In the genomic region with DNA sequence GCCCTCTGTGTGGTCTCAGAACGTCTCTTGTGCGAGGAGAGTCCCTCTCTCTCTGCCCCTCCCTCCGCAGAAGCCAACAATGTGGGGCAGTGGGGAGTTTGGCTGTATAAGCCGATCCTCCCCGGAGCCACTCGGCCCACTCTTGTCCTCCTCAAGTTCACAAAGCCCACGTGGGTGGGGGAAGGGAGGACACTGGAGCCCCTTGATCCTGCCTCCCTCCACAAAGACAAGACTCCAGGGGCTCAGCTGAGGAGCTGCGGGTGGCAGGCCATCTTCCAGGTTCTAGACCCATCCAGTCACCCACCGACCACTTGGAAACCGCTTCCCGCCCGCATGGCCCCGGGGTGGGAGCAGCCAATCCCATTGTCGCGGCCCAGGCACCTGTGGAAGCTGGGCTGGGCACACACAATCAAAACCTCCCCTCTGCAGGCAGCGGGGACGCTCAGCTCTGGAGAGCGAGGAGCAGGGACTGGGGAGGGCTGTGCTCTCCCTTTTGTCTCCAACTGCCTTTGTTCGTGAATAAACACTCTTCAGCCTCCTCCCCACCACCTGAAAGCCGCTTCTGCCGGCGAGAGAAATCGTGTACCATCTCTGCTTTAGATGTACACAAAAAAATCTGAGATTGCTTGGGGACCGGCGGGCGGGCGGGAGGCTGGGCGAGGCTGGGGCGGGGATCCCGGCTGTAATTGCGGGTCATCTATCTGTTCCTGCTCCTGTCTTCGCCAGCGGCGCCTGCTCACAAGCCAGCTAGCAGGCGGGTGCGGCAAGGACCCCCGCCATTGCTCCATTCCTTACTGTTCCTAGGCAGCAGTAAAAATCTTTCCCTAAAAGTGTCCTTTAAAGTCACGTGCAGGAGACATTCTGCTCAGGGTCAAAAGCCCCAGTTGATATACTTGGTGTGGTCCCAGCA, we compare ENCODE assay signal across 10 mouse cellular contexts.
DNase-seq lines count a peak whose midpoint lies in the region; ATAC-seq lines count a peak whose summit lies in the region.
"Had no signal": no experiment of that assay in that cellular context is flagged by ENCODE, and none has a peak within 500 bp of the region (broad histone marks: within the 10 kb centered on the region; RNA-seq: fewer than 3 reads in every experiment).

No protein-coding gene starts in this region.

- H3K4me2 ChIP-seq in forebrain, embryonic 15.5 days (replicated peaks): peak overlapping the region; percentile 57
- H3K4me2 ChIP-seq in midbrain, embryonic 14.5 days (ENCODE audit: low read length): peak overlapping the region; percentile 48

- no peak for DNase-seq in heart, embryonic 10.5 days (ENCODE audit: low spot score)
- no peak for DNase-seq in heart, postnatal 4 days
- peak; percentile 57 for DNase-seq in R1 (ENCODE audit: low read depth, low spot score)
- DNase-seq in midbrain, embryonic 14.5 days: peak; percentile 82
- DNase-seq in ovary, postnatal 36 days (ENCODE audit: low spot score): no peak
- no peak for DNase-seq in ovary, adult 18-20 months (ENCODE audit: low spot score)
- no peak for DNase-seq in urinary bladder, adult 2 months (ENCODE audit: low spot score)
- DNase-seq: layer of hippocampus, adult 9-11 months had no signal

- no peaks in the 10 kb centered on the region for H3K36me3 ChIP-seq in heart, embryonic 10.5 days
- no peaks in the 10 kb centered on the region for H3K36me3 ChIP-seq in forebrain, embryonic 15.5 days
- no peaks in the 10 kb centered on the region for H3K36me3 ChIP-seq in midbrain, embryonic 14.5 days (ENCODE audit: control insufficient read depth, insufficient read depth, low read length)

- H3K27ac ChIP-seq in heart, embryonic 10.5 days: no peak overlapping the region
- peak overlapping the region; percentile 78 for H3K27ac ChIP-seq in forebrain, embryonic 15.5 days (replicated peaks)
- peak overlapping the region; percentile 85 for H3K27ac ChIP-seq in midbrain, embryonic 14.5 days (replicated peaks; ENCODE audit: low read depth, low read length)

- H3K4me3 ChIP-seq in heart, embryonic 10.5 days: peak overlapping the region; percentile 1; the same call in 1 of the 2 replicates
- peak overlapping the region; percentile 27 for H3K4me3 ChIP-seq in forebrain, embryonic 15.5 days
- H3K4me3 ChIP-seq in midbrain, embryonic 14.5 days (replicated peaks; ENCODE audit: low read depth, low read length): peak overlapping the region; percentile 23

- H3K27me3 ChIP-seq in heart, embryonic 10.5 days (ENCODE audit: insufficient read depth, poor library complexity, severe bottlenecking): peaks cover 87% of the 10 kb centered on the region
- H3K27me3 ChIP-seq in forebrain, embryonic 15.5 days: no peaks in the 10 kb centered on the region
- no peaks in the 10 kb centered on the region for H3K27me3 ChIP-seq in midbrain, embryonic 14.5 days (ENCODE audit: control insufficient read depth, insufficient read depth, low read length)

- H3K9ac ChIP-seq in forebrain, embryonic 15.5 days (replicated peaks): peak overlapping the region; percentile 53
- H3K9ac ChIP-seq in midbrain, embryonic 14.5 days (replicated peaks; ENCODE audit: low read length): peak overlapping the region; percentile 50

- no peaks in the 10 kb centered on the region for H3K9me3 ChIP-seq in heart, embryonic 10.5 days
- H3K9me3 ChIP-seq in forebrain, embryonic 15.5 days: no peaks in the 10 kb centered on the region
- H3K9me3 ChIP-seq in midbrain, embryonic 14.5 days (ENCODE audit: control insufficient read depth, low read length): no peaks in the 10 kb centered on the region

- ATAC-seq in forebrain, embryonic 15.5 days (replicated peaks): peak; percentile 81
- peak; percentile 79 for ATAC-seq in midbrain, embryonic 14.5 days (ENCODE audit: low FRiP score, low TSS enrichment)
- ATAC-seq: activated CD4-positive, CD25-positive, alpha-beta regulatory T cell, adult 4 months had no signal

- no peaks in the 10 kb centered on the region for H3K4me1 ChIP-seq in heart, embryonic 10.5 days
- H3K4me1 ChIP-seq in forebrain, embryonic 15.5 days: peaks cover 31% of the 10 kb centered on the region
- H3K4me1 ChIP-seq in midbrain, embryonic 14.5 days (ENCODE audit: control insufficient read depth, insufficient read depth, low read length): peaks cover 35% of the 10 kb centered on the region

- 3% methylated on average over 38 of the region's 38 CpGs for WGBS in heart, embryonic 10.5 days
- WGBS in forebrain, embryonic 15.5 days: under 1% methylated on average over 38 of the region's 38 CpGs
- WGBS in midbrain, embryonic 14.5 days: under 1% methylated on average over 37 of the region's 38 CpGs

Comparison
In these comparisons a context has a peak if more than half of its experiments do, and no peak if none do; other contexts are left out.
1. DNase-seq: peak in R1 (single experiment) and midbrain, embryonic 14.5 days (single experiment); none in heart, embryonic 10.5 days (single experiment), heart, postnatal 4 days (single experiment), ovary, postnatal 36 days (single experiment), ovary, adult 18-20 months (single experiment) and urinary bladder, adult 2 months (single experiment).
2. Peak in every context shown above with its lines, with median percentiles within 50 percentile points of each other: H3K4me3 ChIP-seq.